Mouse (Mus musculus) NIH3T3 (cell line): ENCODE measurements around the gene Art3.

ENCODE experiments used
- DNase-seq: peaks from one replicate; pipeline ENCODE4 v3.0.0-alpha.2; 2012; ENCODE audit warnings: low read depth

Art3 gene

GRCm38 (mm10) chr5:92424126-92424525, 92.5 kb downstream of the Art3 start:
- no peak for DNase-seq

GRCm38 (mm10) chr5:92430723-92431122, 99.1 kb downstream of the Art3 start:
- no peak for DNase-seq

GRCm38 (mm10) chr5:92431611-92432010, 100.0 kb downstream of the Art3 start:
- DNase-seq = no peak

- no peak for DNase-seq
These were observed 102.4 kb downstream of the Art3 start for GRCm38 (mm10) chr5:92434070-92434469.

GRCm38 (mm10) chr5:92434571-92434985, 103.0 kb downstream of the Art3 start:
- DNase-seq = peak; percentile 41

- DNase-seq = peak; percentile 97
These were observed 103.5 kb downstream of the Art3 start, which contains the start of gene Nup54 for GRCm38 (mm10) chr5:92435025-92435584. TSS of gene Nup54 (minus strand) at chr5:92435219.

GRCm38 (mm10) chr5:92438540-92438939, 106.9 kb downstream of the Art3 start:
- no peak for DNase-seq

GRCm38 (mm10) chr5:92441494-92441893, 109.9 kb downstream of the Art3 start:
- DNase-seq = no peak

- DNase-seq = no peak
These were observed 111.3 kb downstream of the Art3 start for GRCm38 (mm10) chr5:92442914-92443313.

- DNase-seq = no peak
These were observed 113.4 kb downstream of the Art3 start for GRCm38 (mm10) chr5:92445016-92445415.

GRCm38 (mm10) chr5:92446736-92447135, 115.1 kb downstream of the Art3 start:
- DNase-seq = no peak

GRCm38 (mm10) chr5:92452876-92453275, 121.2 kb downstream of the Art3 start:
- DNase-seq = no peak

- DNase-seq = no peak
These were observed 125.8 kb downstream of the Art3 start for GRCm38 (mm10) chr5:92457410-92457809.

GRCm38 (mm10) chr5:92458726-92459125, 127.1 kb downstream of the Art3 start:
- no peak for DNase-seq

GRCm38 (mm10) chr5:92461321-92461720, 129.7 kb downstream of the Art3 start:
- DNase-seq = peak; percentile 73
